Mouse (Mus musculus): Measurements from ENCODE around the gene Adamts7.

The Adamts7 gene

DNA sequence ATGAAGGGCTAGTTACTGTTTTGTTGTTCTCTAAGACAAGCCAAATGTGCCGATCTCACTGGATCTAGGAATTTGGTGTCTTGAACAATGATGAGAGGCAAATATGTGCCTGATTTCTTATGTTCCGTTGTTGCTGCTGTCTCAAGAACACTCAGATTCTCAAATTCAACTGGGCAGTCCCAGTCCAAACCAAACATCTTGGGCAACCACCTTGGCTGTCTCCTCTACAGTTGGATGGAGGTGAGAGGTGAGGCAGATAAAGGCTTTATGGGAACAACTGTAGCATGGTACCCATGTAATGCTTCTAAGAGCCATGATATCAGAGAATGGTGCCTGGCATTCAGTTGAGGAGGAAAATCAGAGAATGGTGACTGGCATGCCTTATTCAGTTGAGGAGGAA is 90.3 kb downstream of the Adamts7 start:
- DNase-seq (ENCODE audit: extremely low read depth, low read depth, low spot score): no peak

GRCm38 (mm10) chr9:90255844-90256405 is 93.1 kb downstream of the Adamts7 start:
- no peak for DNase-seq (ENCODE audit: extremely low read depth, low read depth, low spot score)

DNA sequence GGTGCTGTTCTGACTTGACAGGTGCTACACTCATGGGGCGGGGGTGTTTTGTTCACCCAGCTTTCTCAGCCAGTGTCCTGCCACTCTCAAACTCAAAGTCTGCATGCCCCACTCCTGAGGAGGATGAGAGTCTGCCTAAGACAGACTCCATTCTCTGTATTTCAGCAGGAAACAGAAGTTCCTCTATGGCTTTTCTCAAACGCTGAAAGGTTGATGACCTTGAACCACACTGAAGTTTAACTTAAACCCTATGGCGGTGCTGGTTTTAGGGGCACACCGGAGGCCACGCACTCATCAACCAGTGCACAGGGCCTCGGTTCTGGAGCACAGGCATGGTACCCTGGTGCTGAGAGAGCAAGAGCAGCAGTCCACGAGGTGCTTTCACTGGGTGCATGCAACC is 94.4 kb downstream of the Adamts7 start:
- no peak for DNase-seq (ENCODE audit: extremely low read depth, low read depth, low spot score)

Data from fat pad, adult 2 months (tissue).